Mouse (Mus musculus): ENCODE measurements around the gene Fgd6. TPM values are rescaled to one million over a fixed set of nuclear protein-coding genes. Genes with fewer than 3 reads are reported as not detected.

The Fgd6 gene
- polyA plus RNA-seq, 1 experiment from 2014 or later: 2.1 TPM

GRCm38 (mm10) chr10:94140227-94140931 lies 104.6 kb downstream of the Fgd6 start:
- no peak overlapping the region for H3K4me2 ChIP-seq
- ATAC-seq (replicated peaks; ENCODE audit: insufficient number of reproducible peaks, insufficient read depth, low FRiP score, low read depth): no peak
- no peaks in the 10 kb centered on the region for H3K36me3 ChIP-seq
- no peak overlapping the region for H3K4me3 ChIP-seq
- no peak overlapping the region for H3K9ac ChIP-seq
- H3K27me3 ChIP-seq: no peaks in the 10 kb centered on the region
- no peaks in the 10 kb centered on the region for H3K9me3 ChIP-seq (replicated peaks)
- H3K27ac ChIP-seq: no peak overlapping the region
- H3K4me1 ChIP-seq (replicated peaks): no peaks in the 10 kb centered on the region
- WGBS: 83% methylated on average over 3 of the region's 3 CpGs

- no peak overlapping the region for H3K4me3 ChIP-seq
- ATAC-seq (replicated peaks; ENCODE audit: insufficient number of reproducible peaks, insufficient read depth, low FRiP score, low read depth): no peak
- H3K4me1 ChIP-seq (replicated peaks): peaks cover 2% of the 10 kb centered on the region; the same call in 1 of the 2 replicates
- no peaks in the 10 kb centered on the region for H3K27me3 ChIP-seq
- H3K9me3 ChIP-seq (replicated peaks): no peaks in the 10 kb centered on the region
- WGBS: 86% methylated on average over 3 of the region's 3 CpGs
- no peak overlapping the region for H3K9ac ChIP-seq
- no peaks in the 10 kb centered on the region for H3K36me3 ChIP-seq
- no peak overlapping the region for H3K4me2 ChIP-seq
- H3K27ac ChIP-seq: no peak overlapping the region
These were observed 106.6 kb downstream of the Fgd6 start for GRCm38 (mm10) chr10:94142427-94142826.

- Histone ChIP-seq H3K9me3 (replicated peaks) (no peaks in the 10 kb centered on the region), H3K4me1 (replicated peaks) (peaks cover 10% of the 10 kb centered on the region), H3K4me2 (no peak overlapping the region), H3K27ac (no peak overlapping the region), H3K36me3 (no peaks in the 10 kb centered on the region), H3K4me3 (no peak overlapping the region), H3K27me3 (no peaks in the 10 kb centered on the region), H3K9ac (no peak overlapping the region)
- 41% methylated on average over 5 of the region's 5 CpGs for WGBS
- no peak for ATAC-seq (replicated peaks; ENCODE audit: insufficient number of reproducible peaks, insufficient read depth, low FRiP score, low read depth)
These were observed 108.8 kb downstream of the Fgd6 start for GRCm38 (mm10) chr10:94144581-94144980.

GRCm38 (mm10) chr10:94147391-94147755 lies 111.6 kb downstream of the Fgd6 start:
- WGBS: 15% methylated on average over 8 of the region's 8 CpGs
- Histone ChIP-seq H3K27me3 (no peaks in the 10 kb centered on the region), H3K4me1 (replicated peaks) (peaks cover 14% of the 10 kb centered on the region), H3K4me2 (peak overlapping the region; percentile 71), H3K4me3 (peak overlapping the region; percentile 91), H3K9ac (peak overlapping the region; percentile 93), H3K27ac (peak overlapping the region; percentile 94), H3K36me3 (no peaks in the 10 kb centered on the region), H3K9me3 (replicated peaks) (no peaks in the 10 kb centered on the region)
- no peak; the same call in 1 of the 2 replicates for ATAC-seq (replicated peaks; ENCODE audit: insufficient number of reproducible peaks, insufficient read depth, low FRiP score, low read depth)

GRCm38 (mm10) chr10:94147756-94148531 lies 112.1 kb downstream of the Fgd6 start, which contains the start of gene Nr2c1:
TSS of gene Nr2c1 (plus strand) at chr10:94148023.
- under 1% methylated on average over 64 of the region's 64 CpGs for WGBS
- H3K27me3 ChIP-seq: no peaks in the 10 kb centered on the region
- no peaks in the 10 kb centered on the region for H3K9me3 ChIP-seq (replicated peaks)
- peak within 1 kb of the TSS; percentile 93 for H3K9ac ChIP-seq
- peak within 1 kb of the TSS; percentile 94 for H3K27ac ChIP-seq
- H3K36me3 ChIP-seq: no peaks in the 10 kb centered on the region
- H3K4me2 ChIP-seq: peak within 1 kb of the TSS; percentile 71
- H3K4me1 ChIP-seq (replicated peaks): peaks cover 14% of the 10 kb centered on the region
- H3K4me3 ChIP-seq: peak within 1 kb of the TSS; percentile 91
- peak; percentile 92 for ATAC-seq (replicated peaks; ENCODE audit: insufficient number of reproducible peaks, insufficient read depth, low FRiP score, low read depth)

GRCm38 (mm10) chr10:94151488-94151887 lies 115.7 kb downstream of the Fgd6 start:
- no peaks in the 10 kb centered on the region for H3K27me3 ChIP-seq
- WGBS: 65% methylated on average over 4 of the region's 4 CpGs
- H3K9ac ChIP-seq: no peak overlapping the region
- no peak overlapping the region for H3K4me3 ChIP-seq
- peaks cover 14% of the 10 kb centered on the region for H3K4me1 ChIP-seq (replicated peaks)
- H3K27ac ChIP-seq: no peak overlapping the region
- H3K36me3 ChIP-seq: no peaks in the 10 kb centered on the region
- no peak for ATAC-seq (replicated peaks; ENCODE audit: insufficient number of reproducible peaks, insufficient read depth, low FRiP score, low read depth)
- no peak overlapping the region for H3K4me2 ChIP-seq
- no peaks in the 10 kb centered on the region for H3K9me3 ChIP-seq (replicated peaks)

- no peak for ATAC-seq (replicated peaks; ENCODE audit: insufficient number of reproducible peaks, insufficient read depth, low FRiP score, low read depth)
- H3K27me3 ChIP-seq: no peaks in the 10 kb centered on the region
- no peak overlapping the region for H3K4me3 ChIP-seq
- H3K27ac ChIP-seq: no peak overlapping the region
- H3K9me3 ChIP-seq (replicated peaks): no peaks in the 10 kb centered on the region
- no peak overlapping the region for H3K4me2 ChIP-seq
- H3K9ac ChIP-seq: no peak overlapping the region
- peaks cover 10% of the 10 kb centered on the region for H3K4me1 ChIP-seq (replicated peaks)
- H3K36me3 ChIP-seq: peaks cover 7% of the 10 kb centered on the region
These were observed 118.0 kb downstream of the Fgd6 start for GRCm38 (mm10) chr10:94153841-94154240.

GRCm38 (mm10) chr10:94158962-94159361 lies 123.2 kb downstream of the Fgd6 start:
- no peak for ATAC-seq (replicated peaks; ENCODE audit: insufficient number of reproducible peaks, insufficient read depth, low FRiP score, low read depth)

GRCm38 (mm10) chr10:94159406-94159805 lies 123.6 kb downstream of the Fgd6 start:
- Histone ChIP-seq H3K4me2 (no peak overlapping the region), H3K36me3 (peaks cover 39% of the 10 kb centered on the region), H3K9me3 (replicated peaks) (no peaks in the 10 kb centered on the region), H3K4me1 (replicated peaks) (no peaks in the 10 kb centered on the region), H3K9ac (no peak overlapping the region), H3K27ac (no peak overlapping the region), H3K27me3 (no peaks in the 10 kb centered on the region), H3K4me3 (no peak overlapping the region)
- 84% methylated on average over 4 of the region's 4 CpGs for WGBS
- no peak for ATAC-seq (replicated peaks; ENCODE audit: insufficient number of reproducible peaks, insufficient read depth, low FRiP score, low read depth)

More at GRCm38 (mm10) chr10:94158962-94159361, 123.2 kb downstream of the Fgd6 start:
- Histone ChIP-seq H3K27ac (no peak overlapping the region), H3K4me2 (no peak overlapping the region), H3K4me3 (no peak overlapping the region), H3K27me3 (no peaks in the 10 kb centered on the region), H3K9ac (no peak overlapping the region), H3K36me3 (peaks cover 34% of the 10 kb centered on the region), H3K9me3 (replicated peaks) (no peaks in the 10 kb centered on the region), H3K4me1 (replicated peaks) (no peaks in the 10 kb centered on the region)
- WGBS: 86% methylated on average over 6 of the region's 6 CpGs

- no peak overlapping the region for H3K27ac ChIP-seq
- H3K9me3 ChIP-seq (replicated peaks): no peaks in the 10 kb centered on the region
- no peak overlapping the region for H3K4me2 ChIP-seq
- no peaks in the 10 kb centered on the region for H3K27me3 ChIP-seq
- H3K4me3 ChIP-seq: no peak overlapping the region
- WGBS: 69% methylated on average over 5 of the region's 5 CpGs
- H3K9ac ChIP-seq: no peak overlapping the region
- H3K36me3 ChIP-seq: peaks cover 50% of the 10 kb centered on the region
- H3K4me1 ChIP-seq (replicated peaks): no peaks in the 10 kb centered on the region
- no peak for ATAC-seq (replicated peaks; ENCODE audit: insufficient number of reproducible peaks, insufficient read depth, low FRiP score, low read depth)
These were observed 125.4 kb downstream of the Fgd6 start for GRCm38 (mm10) chr10:94161051-94161765.

- no peaks in the 10 kb centered on the region for H3K4me1 ChIP-seq (replicated peaks)
- no peak overlapping the region for H3K9ac ChIP-seq
- WGBS: 94% methylated on average over 7 of the region's 7 CpGs
- H3K4me2 ChIP-seq: no peak overlapping the region
- ATAC-seq (replicated peaks; ENCODE audit: insufficient number of reproducible peaks, insufficient read depth, low FRiP score, low read depth): no peak
- no peaks in the 10 kb centered on the region for H3K9me3 ChIP-seq (replicated peaks)
- no peaks in the 10 kb centered on the region for H3K27me3 ChIP-seq
- peaks cover 56% of the 10 kb centered on the region for H3K36me3 ChIP-seq
- H3K4me3 ChIP-seq: no peak overlapping the region
- H3K27ac ChIP-seq: no peak overlapping the region
These were observed 126.2 kb downstream of the Fgd6 start for GRCm38 (mm10) chr10:94162031-94162430.

All from heart, embryonic 15.5 days (tissue).